Mouse (Mus musculus) left cerebral cortex, adult 6 months (tissue): Measurements from ENCODE around the gene Pik3cg. TPM values are rescaled to one million over a fixed set of nuclear protein-coding genes. Genes with fewer than 3 reads are reported as not detected.

Experiments
- long read RNA-seq, 2 experiments: library from polyadenylated mRNA; unstranded; transcript quantifications; one replicate each; pipeline ENCODE4 v2.0.0; 2019 to 2020
- polyA plus RNA-seq: library from polyadenylated mRNA; unstranded; fragments of <200 nt; fragmentation: Nextera tagmentation; gene quantifications from 2 replicates; pipeline ENCODE4 v1.2.3, GENCODE M21; 2021

Pik3cg gene
- polyA plus RNA-seq: 1.4 and 1.7 TPM in 2 replicates
- long read RNA-seq, experiment 1, partial matches to known transcripts: 1 of 1 reads
- long read RNA-seq, experiment 1, other reads (novel, unspliced or antisense): 0 of 1 reads
- long read RNA-seq, experiment 2: 0 reads

DNA sequence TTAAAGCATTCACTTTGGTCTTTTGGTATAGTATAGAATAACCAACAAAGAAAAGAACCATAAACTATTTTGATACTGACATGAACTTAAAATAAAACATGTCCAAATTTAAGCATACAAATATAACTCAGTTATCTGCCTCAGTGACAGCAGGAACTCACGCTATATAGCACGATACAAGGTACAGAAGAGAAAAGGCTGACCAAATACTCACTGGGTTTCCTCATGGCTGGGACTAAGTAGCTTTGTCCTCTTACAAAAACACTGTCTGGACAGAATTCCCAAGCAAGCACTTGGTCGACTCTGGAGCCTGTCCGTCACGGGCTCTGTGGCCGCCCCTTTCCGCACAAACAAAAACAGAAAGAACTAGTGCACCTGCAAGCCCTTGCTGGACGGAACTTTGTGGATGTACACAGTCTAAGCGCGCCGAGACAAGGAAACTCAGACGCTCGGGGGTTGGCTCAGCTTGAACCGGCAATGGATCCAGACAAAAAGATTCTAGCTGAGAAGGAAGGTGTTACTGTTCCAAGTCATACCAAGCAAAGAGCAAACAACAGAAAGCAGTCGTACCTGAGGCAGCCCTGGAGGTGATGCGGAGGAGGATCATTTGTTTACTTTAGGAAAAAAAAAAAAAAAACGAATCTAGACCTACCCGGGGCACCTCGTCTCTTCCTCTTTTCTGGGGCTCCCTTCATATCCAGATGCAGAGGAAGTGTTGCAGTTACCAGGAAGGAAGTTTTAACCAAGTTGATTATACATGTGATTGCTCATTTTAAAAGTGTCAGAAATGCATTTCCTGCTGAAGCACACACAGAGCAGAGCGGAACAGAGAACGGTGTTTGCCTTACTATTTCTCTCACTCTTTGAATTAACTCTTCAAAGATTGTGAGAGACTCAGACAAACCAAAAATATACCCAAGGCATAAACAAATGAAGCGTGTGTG, at the start of gene Pik3cg:
Gene Pik3cg (minus strand): TSS at position 712 of the 944 bp plus-strand sequence.

Other genes with a start within 250 kb of the Pik3cg start
- gene Prkar2b, start 147.4 kb downstream of the Pik3cg start, polyA plus RNA-seq: 11.4 and 36.2 TPM in 2 replicates
- 1.4 and 3.3 TPM in 2 replicates for gene Ccdc71l, start 170.0 kb upstream of the Pik3cg start, polyA plus RNA-seq